Mouse (Mus musculus): ENCODE data around the gene Gzf1. TPM values are rescaled to one million over a fixed set of nuclear protein-coding genes. Genes with fewer than 3 reads are reported as not detected.

Gzf1 gene
- polyA plus RNA-seq, 1 experiment from 2014 or later, result 22.4 TPM

DNA sequence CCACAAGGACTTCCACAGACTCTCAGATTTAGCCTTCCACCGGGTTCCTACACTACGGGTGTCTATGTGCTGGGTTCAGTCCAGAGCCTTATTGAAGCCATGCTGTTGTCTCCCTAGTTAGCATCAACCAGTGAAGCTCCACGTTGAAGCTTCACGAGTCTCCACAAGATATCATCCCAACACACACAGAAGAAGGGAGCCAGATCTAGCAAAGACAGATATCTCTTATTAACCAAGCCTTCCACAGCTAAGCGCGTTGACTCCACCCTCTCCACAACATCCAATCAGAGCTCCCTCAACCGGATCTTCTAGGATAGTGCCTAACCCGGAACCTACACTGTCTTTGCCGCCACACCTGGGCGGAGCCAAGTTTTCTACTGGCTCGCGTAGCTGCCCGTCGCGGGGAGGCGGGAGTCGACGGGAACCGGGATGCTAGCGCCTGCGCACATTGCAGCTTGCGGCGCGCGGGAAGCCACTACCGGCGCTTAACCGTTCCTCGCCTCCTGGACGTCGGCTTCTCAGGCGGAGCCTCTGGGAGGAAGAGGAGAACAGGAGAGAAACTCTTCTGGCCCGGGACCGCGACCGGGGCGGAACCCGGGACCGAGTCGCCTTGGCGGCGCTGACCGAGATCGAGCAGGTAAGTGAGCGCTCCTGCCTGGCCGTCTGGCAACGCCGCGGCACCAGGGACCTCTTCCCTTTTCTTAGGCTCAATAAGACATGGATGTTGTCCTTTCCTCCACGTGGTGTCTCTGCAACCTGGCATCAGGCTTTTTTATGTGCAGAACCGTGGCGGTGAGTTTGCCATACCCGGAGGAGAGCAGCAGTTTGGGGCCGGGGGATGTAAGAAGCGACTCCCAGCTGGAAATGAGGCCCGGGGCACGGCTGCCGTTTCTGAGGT, 8.4 kb upstream of the Gzf1 start, which contains the start of gene Nxt1:
Gene Nxt1 (plus strand): TSS at position 403 of the 898 bp plus-strand sequence.
- 2% methylated on average over 51 of the region's 58 CpGs for WGBS
- H3K4me1 ChIP-seq (ENCODE audit: control insufficient read depth, insufficient read depth, low read length), result peaks cover 13% of the 10 kb centered on the region; the same call in 1 of the 2 replicates
- ATAC-seq (ENCODE audit: low read depth), result peak; percentile 100
- no peaks in the 10 kb centered on the region for H3K27me3 ChIP-seq (replicated peaks; ENCODE audit: control insufficient read depth, insufficient read depth, low read length)
- H3K36me3 ChIP-seq (ENCODE audit: control insufficient read depth, insufficient read depth, low read length), result peaks cover 26% of the 10 kb centered on the region
- peak within 1 kb of the TSS; percentile 83 for H3K9ac ChIP-seq (ENCODE audit: low read depth, low read length)
- peak; percentile 99 for DNase-seq (ENCODE audit: low spot score)
- H3K4me2 ChIP-seq (ENCODE audit: low read depth, low read length), result peak within 1 kb of the TSS; percentile 85
- peak within 1 kb of the TSS; percentile 70 for H3K27ac ChIP-seq (replicated peaks; ENCODE audit: low read depth, low read length)
- H3K9me3 ChIP-seq (ENCODE audit: control insufficient read depth, low read length), result no peaks in the 10 kb centered on the region
- peak within 1 kb of the TSS; percentile 82 for H3K4me3 ChIP-seq (ENCODE audit: low read depth, low read length)

- Histone ChIP-seq H3K27me3 (replicated peaks; ENCODE audit: control insufficient read depth, insufficient read depth, low read length) (no peaks in the 10 kb centered on the region), H3K4me1 (ENCODE audit: control insufficient read depth, insufficient read depth, low read length) (peaks cover 41% of the 10 kb centered on the region), H3K4me3 (ENCODE audit: low read depth, low read length) (peak overlapping the region; percentile 45), H3K4me2 (ENCODE audit: low read depth, low read length) (peak overlapping the region; percentile 59), H3K27ac (replicated peaks; ENCODE audit: low read depth, low read length) (peak overlapping the region; percentile 91), H3K36me3 (ENCODE audit: control insufficient read depth, insufficient read depth, low read length) (peaks cover 26% of the 10 kb centered on the region), H3K9me3 (ENCODE audit: control insufficient read depth, low read length) (no peaks in the 10 kb centered on the region), H3K9ac (ENCODE audit: low read depth, low read length) (peak overlapping the region; percentile 66)
- ATAC-seq (ENCODE audit: low read depth), result peak; percentile 38
- DNase-seq (ENCODE audit: low spot score), result peak; percentile 92
- WGBS, result 8% methylated on average over 26 of the region's 26 CpGs
Measured at GRCm38 (mm10) chr2:148677801-148678200, 3.0 kb upstream of the Gzf1 start.

DNA sequence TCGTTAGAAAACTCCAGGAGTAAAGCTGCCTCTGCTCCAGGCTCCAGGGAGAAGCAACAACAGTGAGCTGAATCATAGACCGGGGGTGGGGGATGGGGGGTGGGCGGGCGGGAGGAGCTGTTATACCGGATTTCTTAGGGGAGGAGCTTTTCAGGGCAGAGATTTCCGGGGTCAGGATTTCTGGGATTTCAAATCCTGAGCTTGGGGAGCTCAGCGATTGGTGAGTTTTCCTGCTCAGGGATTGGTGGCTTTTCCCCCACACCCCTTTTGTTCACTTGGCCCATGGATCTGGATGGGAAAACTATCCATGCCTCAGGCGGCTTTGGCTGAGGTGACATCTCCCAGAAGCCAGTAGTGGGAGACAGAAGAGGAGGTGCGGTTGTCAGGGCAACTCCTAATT, 1.5 kb upstream of the Gzf1 start:
- H3K4me3 ChIP-seq (ENCODE audit: low read depth, low read length), result no peak overlapping the region
- 2% methylated on average over 8 of the region's 9 CpGs for WGBS

GRCm38 (mm10) chr2:148681461-148681891, 653 bp downstream of the Gzf1 start:
- DNase-seq (ENCODE audit: low spot score), result peak; percentile 63

More for the DNA sequence above, 1.5 kb upstream of the Gzf1 start:
- Histone ChIP-seq H3K4me1 (ENCODE audit: control insufficient read depth, insufficient read depth, low read length) (peaks cover 33% of the 10 kb centered on the region), H3K27me3 (replicated peaks; ENCODE audit: control insufficient read depth, insufficient read depth, low read length) (no peaks in the 10 kb centered on the region), H3K9me3 (ENCODE audit: control insufficient read depth, low read length) (no peaks in the 10 kb centered on the region), H3K27ac (replicated peaks; ENCODE audit: low read depth, low read length) (peak overlapping the region; percentile 91), H3K36me3 (ENCODE audit: control insufficient read depth, insufficient read depth, low read length) (peaks cover 33% of the 10 kb centered on the region), H3K4me2 (ENCODE audit: low read depth, low read length) (peak overlapping the region; percentile 66), H3K9ac (ENCODE audit: low read depth, low read length) (no peak overlapping the region)
- DNase-seq (ENCODE audit: low spot score) (peak; percentile 94), ATAC-seq (ENCODE audit: low read depth) (peak; percentile 41)

DNA sequence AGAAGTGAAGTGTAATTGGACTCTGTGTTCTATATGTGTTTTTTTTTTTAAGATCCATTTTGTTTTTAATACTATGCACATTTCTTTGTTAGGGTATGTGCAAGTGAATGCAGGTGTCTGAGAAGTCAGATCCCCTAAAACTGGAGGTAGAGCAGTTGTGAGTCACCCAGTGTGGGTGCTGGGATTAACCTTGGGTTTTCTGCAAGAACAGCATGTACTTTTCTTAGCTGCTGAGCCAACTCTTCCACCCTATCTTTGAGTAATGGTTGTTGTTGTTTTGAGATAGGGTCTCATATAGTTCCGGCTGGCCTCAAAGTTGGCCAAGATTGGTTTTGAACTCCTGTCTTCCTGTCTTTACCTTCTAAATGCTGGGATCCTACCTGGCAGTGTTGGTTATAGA, 2.2 kb downstream of the Gzf1 start:
- H3K4me2 ChIP-seq (ENCODE audit: low read depth, low read length), result no peak overlapping the region
- no peak overlapping the region for H3K27ac ChIP-seq (replicated peaks; ENCODE audit: low read depth, low read length)
- 89% methylated on average over 1 of the region's 1 CpGs for WGBS
- H3K9me3 ChIP-seq (ENCODE audit: control insufficient read depth, low read length), result no peaks in the 10 kb centered on the region
- no peaks in the 10 kb centered on the region for H3K27me3 ChIP-seq (replicated peaks; ENCODE audit: control insufficient read depth, insufficient read depth, low read length)
- no peak overlapping the region for H3K9ac ChIP-seq (ENCODE audit: low read depth, low read length)
- H3K4me3 ChIP-seq (ENCODE audit: low read depth, low read length), result no peak overlapping the region
- ATAC-seq (ENCODE audit: low read depth), result no peak
- peaks cover 40% of the 10 kb centered on the region for H3K36me3 ChIP-seq (ENCODE audit: control insufficient read depth, insufficient read depth, low read length)
- H3K4me1 ChIP-seq (ENCODE audit: control insufficient read depth, insufficient read depth, low read length), result peaks cover 26% of the 10 kb centered on the region
- no peak for DNase-seq (ENCODE audit: low spot score)

More at GRCm38 (mm10) chr2:148681461-148681891, 653 bp downstream of the Gzf1 start:
- no peaks in the 10 kb centered on the region for H3K9me3 ChIP-seq (ENCODE audit: control insufficient read depth, low read length)
- H3K27ac ChIP-seq (replicated peaks; ENCODE audit: low read depth, low read length), result peak overlapping the region; percentile 91; the same call in 1 of the 2 replicates
- peaks cover 33% of the 10 kb centered on the region for H3K4me1 ChIP-seq (ENCODE audit: control insufficient read depth, insufficient read depth, low read length)
- peak overlapping the region; percentile 82 for H3K4me3 ChIP-seq (ENCODE audit: low read depth, low read length)
- H3K4me2 ChIP-seq (ENCODE audit: low read depth, low read length), result peak overlapping the region; percentile 66
- peak; percentile 55 for ATAC-seq (ENCODE audit: low read depth)
- peaks cover 32% of the 10 kb centered on the region for H3K36me3 ChIP-seq (ENCODE audit: control insufficient read depth, insufficient read depth, low read length)
- H3K27me3 ChIP-seq (replicated peaks; ENCODE audit: control insufficient read depth, insufficient read depth, low read length), result no peaks in the 10 kb centered on the region
- WGBS, result 9% methylated on average over 17 of the region's 17 CpGs
- peak overlapping the region; percentile 90 for H3K9ac ChIP-seq (ENCODE audit: low read depth, low read length)

DNA sequence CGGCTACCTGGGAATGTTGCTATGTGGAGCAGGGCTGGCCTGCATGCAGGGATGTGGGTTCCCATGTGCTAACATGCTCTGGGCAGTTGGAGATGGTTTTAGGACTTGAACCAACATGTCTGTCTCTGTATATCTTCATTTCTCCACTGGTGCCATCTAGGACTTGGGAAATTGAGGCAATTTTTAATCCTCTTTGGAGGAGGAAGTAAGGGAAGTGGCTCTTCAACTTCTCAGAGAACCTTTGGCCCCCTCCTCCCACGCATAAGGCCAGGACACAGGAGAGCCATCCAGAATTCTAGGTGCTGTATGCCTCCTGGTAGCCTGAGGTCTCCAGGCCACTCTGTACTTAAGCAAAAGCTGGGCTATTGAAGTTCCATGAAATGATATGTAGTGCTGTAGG, 4.1 kb downstream of the Gzf1 start:
- ATAC-seq (ENCODE audit: low read depth) (no peak), DNase-seq (ENCODE audit: low spot score) (no peak)
- Histone ChIP-seq H3K36me3 (ENCODE audit: control insufficient read depth, insufficient read depth, low read length) (peaks cover 57% of the 10 kb centered on the region), H3K27me3 (replicated peaks; ENCODE audit: control insufficient read depth, insufficient read depth, low read length) (no peaks in the 10 kb centered on the region), H3K9me3 (ENCODE audit: control insufficient read depth, low read length) (no peaks in the 10 kb centered on the region), H3K4me1 (ENCODE audit: control insufficient read depth, insufficient read depth, low read length) (peaks cover 13% of the 10 kb centered on the region), H3K27ac (replicated peaks; ENCODE audit: low read depth, low read length) (no peak overlapping the region), H3K4me3 (ENCODE audit: low read depth, low read length) (no peak overlapping the region), H3K4me2 (ENCODE audit: low read depth, low read length) (no peak overlapping the region), H3K9ac (ENCODE audit: low read depth, low read length) (no peak overlapping the region)
- WGBS, result 95% methylated on average over 2 of the region's 2 CpGs

GRCm38 (mm10) chr2:148685709-148686108, 4.9 kb downstream of the Gzf1 start:
- Histone ChIP-seq H3K9me3 (ENCODE audit: control insufficient read depth, low read length) (no peaks in the 10 kb centered on the region), H3K36me3 (ENCODE audit: control insufficient read depth, insufficient read depth, low read length) (peaks cover 64% of the 10 kb centered on the region), H3K4me3 (ENCODE audit: low read depth, low read length) (no peak overlapping the region), H3K27ac (replicated peaks; ENCODE audit: low read depth, low read length) (no peak overlapping the region), H3K4me2 (ENCODE audit: low read depth, low read length) (no peak overlapping the region), H3K9ac (ENCODE audit: low read depth, low read length) (no peak overlapping the region), H3K4me1 (ENCODE audit: control insufficient read depth, insufficient read depth, low read length) (peaks cover 9% of the 10 kb centered on the region; the same call in 1 of the 2 replicates), H3K27me3 (replicated peaks; ENCODE audit: control insufficient read depth, insufficient read depth, low read length) (no peaks in the 10 kb centered on the region)
- 90% methylated on average over 3 of the region's 3 CpGs for WGBS
- DNase-seq (ENCODE audit: low spot score) (no peak), ATAC-seq (ENCODE audit: low read depth) (no peak)

DNA sequence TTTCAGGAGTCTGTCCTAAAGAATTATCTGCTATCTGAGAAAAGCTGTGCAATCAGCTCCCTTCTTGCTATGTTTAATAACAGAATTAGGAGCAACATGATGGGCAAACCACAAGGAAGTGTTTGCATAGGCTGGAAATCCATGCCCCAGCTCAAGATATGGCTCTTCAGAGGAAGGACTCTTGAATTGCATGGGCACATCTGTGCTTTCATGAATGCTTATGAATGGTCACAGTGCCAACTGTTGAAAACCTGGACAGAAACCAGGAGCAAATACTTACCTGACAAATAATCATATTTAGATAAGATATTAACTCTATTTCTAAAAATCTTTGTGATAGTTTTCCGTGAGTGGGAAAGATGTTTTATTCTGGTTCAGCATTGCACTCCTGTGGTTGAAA, 6.0 kb downstream of the Gzf1 start:
- no peak for DNase-seq (ENCODE audit: low spot score)
- Histone ChIP-seq H3K4me2 (ENCODE audit: low read depth, low read length) (no peak overlapping the region), H3K4me1 (ENCODE audit: control insufficient read depth, insufficient read depth, low read length) (peaks cover 6% of the 10 kb centered on the region; the same call in 1 of the 2 replicates), H3K9ac (ENCODE audit: low read depth, low read length) (no peak overlapping the region), H3K27ac (replicated peaks; ENCODE audit: low read depth, low read length) (no peak overlapping the region), H3K4me3 (ENCODE audit: low read depth, low read length) (no peak overlapping the region), H3K36me3 (ENCODE audit: control insufficient read depth, insufficient read depth, low read length) (peaks cover 76% of the 10 kb centered on the region), H3K27me3 (replicated peaks; ENCODE audit: control insufficient read depth, insufficient read depth, low read length) (no peaks in the 10 kb centered on the region), H3K9me3 (ENCODE audit: control insufficient read depth, low read length) (no peaks in the 10 kb centered on the region)
- 95% methylated on average over 1 of the region's 1 CpGs for WGBS
- ATAC-seq (ENCODE audit: low read depth), result no peak
